In the genomic region with DNA sequence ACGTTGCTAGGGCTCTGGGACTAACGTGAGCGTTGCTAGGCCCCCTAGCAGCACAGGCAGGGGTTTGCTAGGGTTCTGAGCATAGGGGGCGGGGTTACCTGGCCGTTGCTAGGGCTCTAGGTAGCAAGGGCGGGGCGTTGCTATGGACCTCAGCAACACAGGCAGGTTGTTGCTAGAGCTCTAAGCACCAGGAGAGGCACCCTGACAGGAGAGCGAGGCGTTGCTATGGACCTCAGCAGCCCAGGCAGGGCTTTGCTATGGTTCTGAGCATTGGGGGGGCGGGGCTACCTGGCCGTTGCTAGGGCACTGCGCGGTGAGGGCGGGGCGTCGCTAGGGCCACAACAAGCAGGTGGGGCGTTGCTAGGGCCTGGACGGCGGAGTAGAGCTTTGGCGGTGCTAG, we compare ENCODE assay signal across 8 mouse cellular contexts. TPM values are rescaled to one million over a fixed set of nuclear protein-coding genes. Genes with fewer than 3 reads are reported as not detected.
DNase-seq lines count a peak whose midpoint lies in the region; ATAC-seq and TF ChIP-seq lines count a peak whose summit lies in the region.

No protein-coding gene starts in this region.

- CTCF ChIA-PET in Patski (lab: Charles Lee) = interaction anchor here (0.8 to 1.7 kb wide), 3 partner anchors 25 to 52 kb away, joined by 3 to 5 read pairs (median 4); no protein-coding TSS in a partner anchor

- H3K4me1 ChIP-seq in heart, embryonic 12.5 days (replicated peaks) = peaks cover 59% of the 10 kb centered on the region
- peaks cover 61% of the 10 kb centered on the region for H3K4me1 ChIP-seq in embryonic facial prominence, embryonic 15.5 days
- peaks cover 16% of the 10 kb centered on the region for H3K4me1 ChIP-seq in lung, adult 2 months (ENCODE audit: control insufficient read depth, insufficient read depth, low read length)

- POLR2A ChIA-PET in Patski (lab: Charles Lee) = interaction anchor here (1.2 to 2.3 kb wide), 3 partner anchors 11 to 16 kb away, joined by 5 to 11 read pairs (median 11); a partner anchor contains a TSS

- under 1% methylated on average over 20 of the region's 20 CpGs for WGBS in heart, embryonic 12.5 days
- whole genome bisulfite sequencing in embryonic facial prominence, embryonic 15.5 days = under 1% methylated on average over 20 of the region's 20 CpGs
- 2% methylated on average over 19 of the region's 20 CpGs for WGBS in lung, adult 2 months

- no peaks in the 10 kb centered on the region for H3K9me3 ChIP-seq in heart, embryonic 12.5 days (replicated peaks)
- H3K9me3 ChIP-seq in embryonic facial prominence, embryonic 15.5 days (replicated peaks) = no peaks in the 10 kb centered on the region

- TF ChIP-seq POLR2A in lung, adult 2 months (IDR thresholded peaks at IDR 0.05; ENCODE audit: borderline replicate concordance, extremely low read depth, low read depth, low read length) = no peak

- peak overlapping the region; percentile 79; the same call in 1 of the 2 replicates for H3K9ac ChIP-seq in heart, embryonic 12.5 days
- H3K9ac ChIP-seq in embryonic facial prominence, embryonic 15.5 days = no peak overlapping the region; the same call in 1 of the 2 replicates

- in situ Hi-C loops in Patski (cut with MboI; ENCODE audit: low pct_unique_long_range_greater_than_20kb) = no loop called here

- TF ChIP-seq CTCF in Patski (IDR thresholded peaks at IDR 0.05) = no peak
- no peak for TF ChIP-seq CTCF in lung, adult 2 months (IDR thresholded peaks at IDR 0.05; ENCODE audit: insufficient read depth, low read length)

- H3K4me3 ChIP-seq in heart, embryonic 12.5 days = peak overlapping the region; percentile 66
- peak overlapping the region; percentile 66 for H3K4me3 ChIP-seq in embryonic facial prominence, embryonic 15.5 days (replicated peaks)
- H3K4me3 ChIP-seq in lung, adult 2 months (replicated peaks; ENCODE audit: extremely low read depth, low read depth, low read length) = peak overlapping the region; percentile 59

- ATAC-seq in heart, embryonic 12.5 days (ENCODE audit: insufficient number of reproducible peaks, low FRiP score) = peak; percentile 19
- ATAC-seq in Patski = peak; percentile 5
- peak; percentile 51 for ATAC-seq in embryonic facial prominence, embryonic 15.5 days (ENCODE audit: insufficient number of reproducible peaks, low FRiP score, low TSS enrichment, low read depth)
- peak; percentile 60 for ATAC-seq in neutrophil, adult 5-6 weeks (ENCODE audit: extremely low read depth, insufficient number of reproducible peaks, low FRiP score, poor library complexity, severe bottlenecking)

- no peak overlapping the region for H3K27ac ChIP-seq in heart, embryonic 12.5 days (ENCODE audit: poor library complexity, severe bottlenecking)
- H3K27ac ChIP-seq in embryonic facial prominence, embryonic 15.5 days (replicated peaks) = peak overlapping the region; percentile 85

- 0 out of 2 replicates have a peak, but pooled peaks cover 5% of the 10 kb centered on the region for H3K36me3 ChIP-seq in heart, embryonic 12.5 days
- peaks cover 15% of the 10 kb centered on the region for H3K36me3 ChIP-seq in embryonic facial prominence, embryonic 15.5 days

- no peak for DNase-seq in heart, postnatal 25 days (ENCODE audit: low spot score)
- no peak for DNase-seq in Patski (ENCODE audit: low read depth, low spot score)
- DNase-seq in kidney, adult 18-20 months = peak; percentile 91
- no peak for DNase-seq in lung, adult 2 months
- DNase-seq in layer of hippocampus, adult 11-12 months (ENCODE audit: low spot score) = no peak

- intact Hi-C loops in heart, postnatal 25 days (cut with DNase I) = no loop called here

- peak overlapping the region; percentile 78 for H3K4me2 ChIP-seq in heart, embryonic 12.5 days
- H3K4me2 ChIP-seq in embryonic facial prominence, embryonic 15.5 days (replicated peaks) = peak overlapping the region; percentile 92

- H3K27me3 ChIP-seq in heart, embryonic 12.5 days (replicated peaks) = peaks cover 35% of the 10 kb centered on the region
- H3K27me3 ChIP-seq in Patski = no peaks in the 10 kb centered on the region
- 0 out of 2 replicates have a peak, but pooled peaks cover under 1% of the 10 kb centered on the region for H3K27me3 ChIP-seq in embryonic facial prominence, embryonic 15.5 days

RNA-seq across cellular contexts. Expression of a gene that starts 12.2 kb away (rescaled TPM):
- 7.2 and 8.1 TPM in 2 replicates for polyA plus RNA-seq in heart, embryonic 12.5 days (2016; fragmentation: Nextera tagmentation; extraction: Ambion mirVana)
- 1 to 10 TPM; 5.2 to 6.3 TPM for total RNA-seq in heart, postnatal 25 days (2021)
- polyA plus RNA-seq in Patski (2021) = 30.4 TPM
- 19.1 and 20.2 TPM in 2 replicates for polyA plus RNA-seq in embryonic facial prominence, embryonic 15.5 days (2015; fragmentation: Nextera tagmentation; extraction: Ambion mirVana)
- 84.2 and 87.0 TPM in 2 replicates for polyA plus RNA-seq in lung, adult 2 months (2012; rRNA removed)
- 30.7 and 40.2 TPM in 2 replicates for total RNA-seq in neutrophil, adult 5-6 weeks (2017)

RNA-seq across cellular contexts. Expression of a gene that starts 15.5 kb away (rescaled TPM):
- polyA plus RNA-seq in heart, embryonic 12.5 days (2016; fragmentation: Nextera tagmentation; extraction: Ambion mirVana) = not detected in 2 replicates
- not detected for total RNA-seq in heart, postnatal 25 days (2021)
- polyA plus RNA-seq in Patski (2021) = 0.80 TPM
- polyA plus RNA-seq in embryonic facial prominence, embryonic 15.5 days (2015; fragmentation: Nextera tagmentation; extraction: Ambion mirVana) = 0.26 and 0.28 TPM in 2 replicates
- 0.86 and 1.5 TPM in 2 replicates for polyA plus RNA-seq in lung, adult 2 months (2012; rRNA removed)
- 0.98 and 3.1 TPM in 2 replicates for total RNA-seq in neutrophil, adult 5-6 weeks (2017)

RNA-seq across cellular contexts. Expression of a gene that starts 16.2 kb away (rescaled TPM):
- 35.2 and 37.2 TPM in 2 replicates for polyA plus RNA-seq in heart, embryonic 12.5 days (2016; fragmentation: Nextera tagmentation; extraction: Ambion mirVana)
- 10 to 100 TPM; 21.8 to 25.5 TPM for total RNA-seq in heart, postnatal 25 days (2021)
- 110 TPM for polyA plus RNA-seq in Patski (2021)
- 92.5 and 94.3 TPM in 2 replicates for polyA plus RNA-seq in embryonic facial prominence, embryonic 15.5 days (2015; fragmentation: Nextera tagmentation; extraction: Ambion mirVana)
- 112 and 119 TPM in 2 replicates for polyA plus RNA-seq in lung, adult 2 months (2012; rRNA removed)
- 19.9 and 20.3 TPM in 2 replicates for total RNA-seq in neutrophil, adult 5-6 weeks (2017)

RNA-seq across cellular contexts. Expression of a gene that starts 32.0 kb away (rescaled TPM):
- 37.2 and 37.9 TPM in 2 replicates for polyA plus RNA-seq in heart, embryonic 12.5 days (2016; fragmentation: Nextera tagmentation; extraction: Ambion mirVana)
- 10 to 100 TPM; 26.7 to 28.0 TPM for total RNA-seq in heart, postnatal 25 days (2021)
- polyA plus RNA-seq in Patski (2021) = 85.2 TPM
- 41.7 and 42.3 TPM in 2 replicates for polyA plus RNA-seq in embryonic facial prominence, embryonic 15.5 days (2015; fragmentation: Nextera tagmentation; extraction: Ambion mirVana)
- polyA plus RNA-seq in lung, adult 2 months (2012; rRNA removed) = 61.6 and 80.0 TPM in 2 replicates
- total RNA-seq in neutrophil, adult 5-6 weeks (2017) = 4.5 and 4.8 TPM in 2 replicates

RNA-seq across cellular contexts. Expression of a gene that starts 38.2 kb away (rescaled TPM):
- polyA plus RNA-seq in heart, embryonic 12.5 days (2016; fragmentation: Nextera tagmentation; extraction: Ambion mirVana) = 19.1 and 19.2 TPM in 2 replicates
- 10 to 100 TPM; 49.7 to 57.6 TPM for total RNA-seq in heart, postnatal 25 days (2021)
- 35.0 TPM for polyA plus RNA-seq in Patski (2021)
- 22.7 and 28.6 TPM in 2 replicates for polyA plus RNA-seq in embryonic facial prominence, embryonic 15.5 days (2015; fragmentation: Nextera tagmentation; extraction: Ambion mirVana)
- 46.4 and 53.4 TPM in 2 replicates for polyA plus RNA-seq in lung, adult 2 months (2012; rRNA removed)
- 5.2 and 5.5 TPM in 2 replicates for total RNA-seq in neutrophil, adult 5-6 weeks (2017)

Comparison
In these comparisons a context has a peak if more than half of its experiments do, and no peak if none do; other contexts are left out.
1. ATAC-seq: peak in every context shown above with its lines; median percentile 60 in neutrophil, adult 5-6 weeks; 51 in embryonic facial prominence, embryonic 15.5 days; 19 in heart, embryonic 12.5 days; 5 in Patski.